Mouse (Mus musculus) brain, embryonic 14.5 days (tissue): ENCODE data around the gene Unc13a.

Experiments
- CTCF ChIP-seq: fragments of 200-500 bp; IDR thresholded peaks from 2 replicates; pipeline ENCODE4 v1.5.1; 2012; ENCODE audit warnings: inconsistent platforms, mild to moderate bottlenecking, moderate library complexity, borderline replicate concordance; ENCODE audit not compliant: insufficient read depth, insufficient read length; ENCODE audit errors: extremely low read depth
- POLR2A ChIP-seq: fragments of 200-500 bp; IDR thresholded peaks from 2 replicates; pipeline ENCODE4 v1.6.1; 2012; ENCODE audit warnings: mild to moderate bottlenecking, inconsistent platforms, borderline replicate concordance; ENCODE audit not compliant: poor library complexity, insufficient read depth, insufficient read length, severe bottlenecking; ENCODE audit errors: extremely low read depth

- no peak for TF ChIP-seq CTCF
- TF ChIP-seq POLR2A = peak; percentile 70; the same call in 1 of the 2 replicates
Measured at GRCm38 (mm10) chr8:71671549-71671965, at the start of gene Unc13a.
